Mouse (Mus musculus) layer of hippocampus, adult 2 months (tissue): ENCODE measurements around the gene Lmcd1. TPM values are rescaled to one million over a fixed set of nuclear protein-coding genes. Genes with fewer than 3 reads are reported as not detected.

Experiments used
- DNase-seq, 2 experiments: peaks; one replicate each; pipeline ENCODE4 v3.0.0; 2022; ENCODE audit warnings: low spot score in 2 of 2
- H3K27ac ChIP-seq: fragments of 200-600 bp; 2 replicates; pipeline ENCODE4 v1.8.1; 2022
- H3K4me3 ChIP-seq: fragments of 200-600 bp; 2 replicates; pipeline ENCODE4 v1.8.1; 2022; ENCODE audit warnings: mild to moderate bottlenecking
- CTCF ChIP-seq: fragments of 200-600 bp; conservative IDR thresholded peaks from 2 replicates; pipeline ENCODE4 v1.8.1; 2022; ENCODE audit warnings: antibody characterized with exemption, mild to moderate bottlenecking, moderate library complexity
- total RNA-seq, 2 experiments: library from RNA; stranded (reverse); gene quantifications; 2 replicates each; pipeline ENCODE4 v1.2.3; 2021

Gene Lmcd1
- total RNA-seq, 2 experiments from 2014 or later: 6.2 to 7.3 TPM

- Histone ChIP-seq H3K27ac (no peak overlapping the region), H3K4me3 (no peak overlapping the region)
- TF ChIP-seq CTCF: no peak
- DNase-seq: no peak
Measured at GRCm38 (mm10) chr6:112331223-112331598, 57.7 kb downstream of the Lmcd1 start.

GRCm38 (mm10) chr6:112333930-112334329, 60.4 kb downstream of the Lmcd1 start:
- H3K4me3 ChIP-seq: no peak overlapping the region
- DNase-seq: no peak
- no peak for TF ChIP-seq CTCF
- no peak overlapping the region for H3K27ac ChIP-seq

GRCm38 (mm10) chr6:112337667-112338066, 64.1 kb downstream of the Lmcd1 start:
- DNase-seq: no peak
- H3K27ac ChIP-seq: no peak overlapping the region
- TF ChIP-seq CTCF: no peak

GRCm38 (mm10) chr6:112339016-112339415, 65.5 kb downstream of the Lmcd1 start:
- Histone ChIP-seq H3K27ac (no peak overlapping the region), H3K4me3 (no peak overlapping the region)
- no peak for TF ChIP-seq CTCF
- no peak for DNase-seq

More at GRCm38 (mm10) chr6:112337667-112338066, 64.1 kb downstream of the Lmcd1 start:
- H3K4me3 ChIP-seq: no peak overlapping the region

- H3K27ac ChIP-seq: no peak overlapping the region
- no peak for DNase-seq
- TF ChIP-seq CTCF: no peak
- H3K4me3 ChIP-seq: no peak overlapping the region
Measured at GRCm38 (mm10) chr6:112350452-112350851, 76.9 kb downstream of the Lmcd1 start.

- TF ChIP-seq CTCF: no peak
- no peak for DNase-seq
- no peak overlapping the region for H3K27ac ChIP-seq
- H3K4me3 ChIP-seq: no peak overlapping the region
Measured at GRCm38 (mm10) chr6:112359341-112359740, 85.8 kb downstream of the Lmcd1 start.

GRCm38 (mm10) chr6:112360676-112361075, 87.1 kb downstream of the Lmcd1 start:
- TF ChIP-seq CTCF: no peak
- peak; percentile 21 to 50 for DNase-seq
- Histone ChIP-seq H3K27ac (no peak overlapping the region), H3K4me3 (no peak overlapping the region)

GRCm38 (mm10) chr6:112362349-112362958, 88.9 kb downstream of the Lmcd1 start:
- H3K27ac ChIP-seq: no peak overlapping the region
- H3K4me3 ChIP-seq: no peak overlapping the region
- DNase-seq: peak; percentile 54 to 79
- TF ChIP-seq CTCF: peak; percentile 93

GRCm38 (mm10) chr6:112364581-112364980, 91.0 kb downstream of the Lmcd1 start:
- H3K27ac ChIP-seq: no peak overlapping the region
- H3K4me3 ChIP-seq: no peak overlapping the region
- peak; percentile 55 to 70 for DNase-seq
- TF ChIP-seq CTCF: peak; percentile 81

GRCm38 (mm10) chr6:112365294-112365693, 91.7 kb downstream of the Lmcd1 start:
- no peak for TF ChIP-seq CTCF
- Histone ChIP-seq H3K27ac (no peak overlapping the region), H3K4me3 (no peak overlapping the region)
- DNase-seq: no peak

- TF ChIP-seq CTCF: peak; percentile 90
- DNase-seq: peak; percentile 23 to 61
- Histone ChIP-seq H3K4me3 (no peak overlapping the region), H3K27ac (no peak overlapping the region)
Measured at GRCm38 (mm10) chr6:112373886-112374585, 100.5 kb downstream of the Lmcd1 start.

- no peak for DNase-seq
- no peak for TF ChIP-seq CTCF
Measured at GRCm38 (mm10) chr6:112375661-112376392, 102.3 kb downstream of the Lmcd1 start.

GRCm38 (mm10) chr6:112379054-112379453, 105.5 kb downstream of the Lmcd1 start:
- DNase-seq: no peak
- H3K27ac ChIP-seq: no peak overlapping the region
- TF ChIP-seq CTCF: no peak
- H3K4me3 ChIP-seq: no peak overlapping the region

More at GRCm38 (mm10) chr6:112375661-112376392, 102.3 kb downstream of the Lmcd1 start:
- Histone ChIP-seq H3K4me3 (no peak overlapping the region), H3K27ac (no peak overlapping the region)

Other genes with a start within 250 kb of the Lmcd1 start
- under 1 TPM; 0.32 to 0.44 TPM for gene Ssu2, start 114.3 kb downstream of the Lmcd1 start, total RNA-seq
- under 1 TPM; 0.52 to 0.74 TPM for gene Cav3, start 185.7 kb downstream of the Lmcd1 start, total RNA-seq
- gene Oxtr, start 216.2 kb downstream of the Lmcd1 start, total RNA-seq: 1 to 10 TPM; 5.5 to 6.9 TPM